Mouse (Mus musculus) testis, adult 2 months (tissue): ENCODE measurements around the gene Entpd8.

Experiments used
- CTCF ChIP-seq: fragments of 200-500 bp; IDR thresholded peaks from 2 replicates; pipeline ENCODE4 v1.5.1; 2012; ENCODE audit warnings: low read depth, mild to moderate bottlenecking, inconsistent platforms, low read length, moderate library complexity; ENCODE audit not compliant: control insufficient read depth, insufficient read depth, insufficient replicate concordance
- POLR2A ChIP-seq: fragments of 200-500 bp; IDR thresholded peaks from 2 replicates; pipeline ENCODE4 v1.6.1; 2012; ENCODE audit warnings: low read depth, mild to moderate bottlenecking, inconsistent platforms, low read length, moderate library complexity; ENCODE audit not compliant: control insufficient read depth

- TF ChIP-seq CTCF (no peak), POLR2A (no peak)
Observed at GRCm38 (mm10) chr2:25055409-25056155, 24.5 kb upstream of the Entpd8 start.
